Mouse (Mus musculus) kidney, postnatal 0 days (tissue): ENCODE data around the gene Samsn1. TPM values are rescaled to one million over a fixed set of nuclear protein-coding genes. Genes with fewer than 3 reads are reported as not detected.
A peak's percentile ranks its signal among the peaks of the same experiment; 100 is the strongest.

Experiments
- ATAC-seq: fragments of 200-750 bp; cut with Nextera tagmentation; replicated peaks from 2 replicates; pipeline ENCODE4 v1.8.0; 2017; ENCODE audit warnings: low read depth, moderate number of reproducible peaks, moderate TSS enrichment, moderate library complexity; ENCODE audit not compliant: low FRiP score
- DNase-seq: peaks from one replicate; pipeline ENCODE4 v3.0.0-alpha.2; 2016; ENCODE audit warnings: low spot score
- H3K27ac ChIP-seq: fragments of 300-500 bp; sonication (generic); 2 replicates; pipeline ENCODE4 v1.5.1; 2014; ENCODE audit warnings: mild to moderate bottlenecking
- H3K27me3 ChIP-seq: fragments of 300-500 bp; sonication (generic); 2 replicates; pipeline ENCODE4 v1.6.1; 2014; ENCODE audit warnings: low read length, mixed read lengths; ENCODE audit not compliant: insufficient read depth
- H3K36me3 ChIP-seq: fragments of 300-500 bp; sonication (generic); 2 replicates; pipeline ENCODE4 v1.6.1; 2014; ENCODE audit warnings: low read length, mixed read lengths; ENCODE audit not compliant: insufficient read depth
- H3K4me1 ChIP-seq: fragments of 300-500 bp; sonication (generic); replicated peaks from 2 replicates; pipeline ENCODE4 v1.6.1; 2014; ENCODE audit warnings: antibody characterized with exemption, low read length, mixed read lengths; ENCODE audit not compliant: insufficient read depth
- H3K4me2 ChIP-seq: fragments of 300-500 bp; sonication (generic); 2 replicates; pipeline ENCODE4 v1.6.1; 2014; ENCODE audit warnings: mild to moderate bottlenecking, low read length, moderate library complexity, mixed read lengths
- H3K4me3 ChIP-seq: fragments of 300-500 bp; sonication (generic); replicated peaks from 2 replicates; pipeline ENCODE4 v1.5.1; 2014; ENCODE audit warnings: low read depth, low read length
- H3K9ac ChIP-seq: fragments of 300-500 bp; sonication (generic); 2 replicates; pipeline ENCODE4 v1.6.1; 2014; ENCODE audit warnings: low read depth, low read length
- H3K9me3 ChIP-seq: fragments of 300-500 bp; sonication (generic); replicated peaks from 2 replicates; pipeline ENCODE4 v1.6.1; 2016; ENCODE audit warnings: low read length, inconsistent platforms, mixed read lengths
- CTCF ChIP-seq: IDR thresholded peaks from 2 replicates; pipeline ENCODE4 v1.5.1; 2016; ENCODE audit warnings: antibody characterized with exemption, low read depth, mild to moderate bottlenecking, moderate library complexity
- WGBS: fragments of 180-500 bp; shearing (Covaris S2); extraction: QIAGEN DNeasy Blood & Tissue Kit; methylation state at CpG from one replicate; pipeline ENCODE4 v1.1.7; 2014; 5-methylcytosine and 5-hydroxymethylcytosine counted together
- polyA plus RNA-seq: library from polyadenylated mRNA; unstranded; fragments of >200 nt; fragmentation: Nextera tagmentation; extraction: Ambion mirVana; gene quantifications from 2 replicates; pipeline ENCODE4 v1.2.1, GENCODE M21; 2015

Samsn1 gene
- polyA plus RNA-seq, 1 experiment from 2014 or later, result 1.6 TPM

DNA sequence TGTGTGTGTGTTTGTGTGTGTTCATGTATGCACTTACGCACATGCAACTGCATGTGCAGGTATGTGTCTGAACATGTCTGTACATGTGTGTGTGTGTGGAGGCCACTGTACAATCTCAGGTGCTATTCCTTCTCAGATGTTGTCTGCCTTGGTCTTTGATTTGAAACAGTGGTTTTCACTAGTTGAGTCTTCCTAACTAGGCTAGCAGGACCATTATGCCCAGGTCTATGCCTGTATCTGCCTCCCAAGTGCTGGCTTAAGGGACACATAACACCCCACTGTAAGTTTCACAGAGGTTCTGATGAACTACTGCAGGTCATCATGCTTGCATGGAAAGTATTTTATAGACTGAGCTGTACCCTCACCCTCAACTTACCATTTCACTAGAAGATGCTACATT, 115.8 kb downstream of the Samsn1 start:
- Histone ChIP-seq H3K36me3 (no peaks in the 10 kb centered on the region), H3K4me3 (no peak overlapping the region), H3K4me2 (no peak overlapping the region), H3K4me1 (no peaks in the 10 kb centered on the region), H3K9ac (no peak overlapping the region), H3K27me3 (no peaks in the 10 kb centered on the region), H3K9me3 (no peaks in the 10 kb centered on the region), H3K27ac (no peak overlapping the region)
- DNase-seq (no peak), ATAC-seq (no peak)
- TF ChIP-seq CTCF, result no peak
- WGBS, result 96% methylated on average over 1 of the region's 1 CpGs

DNA sequence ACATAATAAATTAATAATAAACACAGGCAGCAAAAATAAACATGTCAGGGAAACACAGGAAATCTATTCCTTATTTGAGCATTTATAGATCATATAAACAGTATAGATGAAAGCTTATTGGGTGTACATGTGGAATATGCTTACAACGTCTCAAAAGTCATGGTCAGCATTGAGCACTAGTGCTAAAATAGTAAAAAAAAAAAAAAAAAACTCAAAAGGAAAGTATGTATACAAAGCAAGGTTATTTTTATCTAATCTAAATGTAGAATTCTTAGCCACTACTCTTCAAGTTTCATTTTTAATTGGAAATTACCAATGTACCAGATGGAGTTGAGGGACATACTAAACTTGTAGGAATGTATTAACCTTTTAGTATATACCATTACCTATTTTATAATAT, 116.8 kb downstream of the Samsn1 start:
- H3K4me3 ChIP-seq, result no peak overlapping the region
- no peak overlapping the region for H3K4me2 ChIP-seq
- ATAC-seq, result no peak
- WGBS, result 80% methylated on average over 1 of the region's 1 CpGs
- H3K4me1 ChIP-seq, result no peaks in the 10 kb centered on the region
- DNase-seq, result no peak
- no peak overlapping the region for H3K9ac ChIP-seq
- no peak overlapping the region for H3K27ac ChIP-seq
- H3K36me3 ChIP-seq, result no peaks in the 10 kb centered on the region
- H3K27me3 ChIP-seq, result no peaks in the 10 kb centered on the region
- TF ChIP-seq CTCF, result no peak
- no peaks in the 10 kb centered on the region for H3K9me3 ChIP-seq

DNA sequence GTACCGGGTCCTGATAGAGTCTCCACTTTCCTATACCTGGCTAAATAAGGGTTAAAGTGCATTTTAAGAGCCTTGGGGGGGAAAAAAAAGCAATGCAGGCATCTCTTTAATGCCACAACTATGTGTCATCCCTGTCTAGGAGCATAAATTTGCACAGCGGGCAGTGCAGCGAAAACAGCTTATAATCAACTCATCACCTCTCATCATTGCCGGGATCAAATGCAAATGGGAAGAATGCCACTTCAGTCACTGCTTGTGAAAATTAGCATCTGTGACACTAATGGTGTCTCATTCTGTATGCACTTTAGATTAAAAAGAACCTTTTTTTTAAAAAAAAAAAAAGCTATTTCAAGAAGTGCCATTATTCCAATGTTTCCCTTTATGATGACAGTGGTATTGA, 118.0 kb downstream of the Samsn1 start:
- Histone ChIP-seq H3K4me3 (no peak overlapping the region), H3K4me2 (no peak overlapping the region), H3K27ac (no peak overlapping the region), H3K9ac (no peak overlapping the region), H3K36me3 (no peaks in the 10 kb centered on the region), H3K9me3 (no peaks in the 10 kb centered on the region), H3K4me1 (no peaks in the 10 kb centered on the region), H3K27me3 (no peaks in the 10 kb centered on the region)
- no peak for DNase-seq
- no peak for ATAC-seq
- no peak for TF ChIP-seq CTCF
- 81% methylated on average over 4 of the region's 4 CpGs for WGBS

DNA sequence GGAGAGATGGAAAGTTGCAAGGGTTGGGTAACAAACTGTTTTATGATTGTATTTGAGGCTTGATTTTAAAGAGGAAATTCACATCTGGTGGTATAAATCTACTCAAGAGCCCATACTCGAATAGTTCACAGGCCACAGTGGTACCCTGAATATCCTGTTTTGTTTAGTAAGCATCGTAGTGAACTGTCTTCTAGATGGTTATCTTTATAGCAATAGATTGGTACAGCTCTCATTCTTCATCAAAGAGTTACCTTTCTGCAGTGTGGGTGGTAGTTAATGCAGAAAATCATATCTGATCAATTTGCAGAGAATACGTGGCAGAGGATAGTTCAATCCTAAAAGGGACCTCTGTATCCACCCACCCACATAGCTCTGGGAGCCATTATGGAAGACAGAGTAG, 119.1 kb downstream of the Samsn1 start:
- H3K4me1 ChIP-seq, result no peaks in the 10 kb centered on the region
- no peak overlapping the region for H3K9ac ChIP-seq
- H3K36me3 ChIP-seq, result no peaks in the 10 kb centered on the region
- no peaks in the 10 kb centered on the region for H3K9me3 ChIP-seq
- no peak for ATAC-seq
- H3K27ac ChIP-seq, result no peak overlapping the region
- no peaks in the 10 kb centered on the region for H3K27me3 ChIP-seq
- no peak overlapping the region for H3K4me3 ChIP-seq
- DNase-seq, result no peak
- TF ChIP-seq CTCF, result no peak
- WGBS, result 80% methylated on average over 3 of the region's 3 CpGs
- no peak overlapping the region for H3K4me2 ChIP-seq

GRCm38 (mm10) chr16:75899885-75900620, 122.0 kb downstream of the Samsn1 start:
- no peak overlapping the region for H3K27ac ChIP-seq
- H3K36me3 ChIP-seq, result no peaks in the 10 kb centered on the region
- TF ChIP-seq CTCF, result no peak
- H3K4me3 ChIP-seq, result no peak overlapping the region
- ATAC-seq, result no peak
- WGBS, result 85% methylated on average over 3 of the region's 3 CpGs
- no peaks in the 10 kb centered on the region for H3K27me3 ChIP-seq
- H3K4me2 ChIP-seq, result no peak overlapping the region
- no peak overlapping the region for H3K9ac ChIP-seq
- no peaks in the 10 kb centered on the region for H3K9me3 ChIP-seq
- DNase-seq, result no peak
- no peaks in the 10 kb centered on the region for H3K4me1 ChIP-seq

DNA sequence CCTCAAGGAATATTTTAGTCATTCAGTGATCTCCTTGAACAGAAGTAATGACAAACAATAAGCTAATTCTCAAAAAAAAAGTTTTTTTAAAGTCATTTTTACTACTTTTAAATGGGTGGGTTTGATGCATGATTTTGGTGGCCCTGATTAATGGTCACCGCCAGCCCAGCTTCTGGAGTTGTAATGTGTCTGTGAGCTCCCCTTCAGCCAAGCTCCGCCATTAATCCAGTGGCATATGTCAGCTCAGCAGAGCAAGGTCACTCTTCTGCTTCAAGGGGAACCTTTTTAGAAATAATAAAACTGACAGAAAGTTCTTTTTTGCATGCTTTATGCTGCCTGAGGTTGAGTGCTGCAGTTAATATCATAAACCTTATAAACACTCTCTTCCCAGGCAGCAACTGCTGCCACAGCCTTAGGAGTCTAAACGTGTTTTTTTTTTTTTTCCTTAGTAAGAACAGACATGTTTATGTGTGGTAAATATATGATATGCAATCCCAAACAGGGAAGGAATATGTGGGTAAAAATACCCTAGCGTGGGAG, 124.2 kb downstream of the Samsn1 start:
- H3K27ac ChIP-seq, result no peak overlapping the region
- no peaks in the 10 kb centered on the region for H3K27me3 ChIP-seq
- H3K9me3 ChIP-seq, result no peaks in the 10 kb centered on the region
- DNase-seq, result peak; percentile 83
- WGBS, result 43% methylated on average over 4 of the region's 4 CpGs
- TF ChIP-seq CTCF, result no peak
- no peak overlapping the region for H3K9ac ChIP-seq
- H3K36me3 ChIP-seq, result no peaks in the 10 kb centered on the region
- H3K4me1 ChIP-seq, result no peaks in the 10 kb centered on the region
- no peak overlapping the region for H3K4me2 ChIP-seq
- no peak overlapping the region for H3K4me3 ChIP-seq
- peak; percentile 33; the same call in 1 of the 2 replicates for ATAC-seq
